In genomic region chr10:81080008-81080655, GRCm38 (mm10) we compare ENCODE assay signal across 23 mouse cellular contexts. TPM values are rescaled to one million over a fixed set of nuclear protein-coding genes. Genes with fewer than 3 reads are reported as not detected.
DNase-seq lines count a peak whose midpoint lies in the region; ATAC-seq lines count a peak whose summit lies in the region.
"Had no signal": no experiment of that assay in that cellular context is flagged by ENCODE, and none has a peak within 500 bp of the region (broad histone marks: within the 10 kb centered on the region; RNA-seq: fewer than 3 reads in every experiment).

No protein-coding gene starts in this region.

- H3K4me2 ChIP-seq in limb, embryonic 12.5 days, result no peak overlapping the region
- H3K4me2 ChIP-seq: embryonic facial prominence, embryonic 15.5 days; hindbrain, embryonic 13.5 days had no signal

- no peak overlapping the region for H3K4me3 ChIP-seq in limb, embryonic 12.5 days (replicated peaks)
- H3K4me3 ChIP-seq in limb, embryonic 10.5 days, result no peak overlapping the region
- H3K4me3 ChIP-seq: embryonic facial prominence, embryonic 15.5 days; erythroblast, embryonic 14.5 days; forebrain, embryonic 10.5 days; heart, embryonic 10.5 days; hindbrain, embryonic 13.5 days had no signal

- peak overlapping the region; percentile 13; the same call in 1 of the 2 replicates for H3K27ac ChIP-seq in limb, embryonic 12.5 days
- H3K27ac ChIP-seq in limb, embryonic 10.5 days, result no peak overlapping the region
- H3K27ac ChIP-seq: embryonic facial prominence, embryonic 15.5 days; forebrain, embryonic 10.5 days; heart, embryonic 10.5 days; hindbrain, embryonic 13.5 days; hindbrain, postnatal 0 days had no signal

- no peaks in the 10 kb centered on the region for H3K4me1 ChIP-seq in limb, embryonic 12.5 days (replicated peaks)
- no peaks in the 10 kb centered on the region for H3K4me1 ChIP-seq in limb, embryonic 10.5 days
- H3K4me1 ChIP-seq: embryonic facial prominence, embryonic 15.5 days; forebrain, embryonic 10.5 days; hindbrain, embryonic 13.5 days had no signal

- intact Hi-C loops in heart, postnatal 36 days (cut with DNase I), result no loop called here

- no peak for ATAC-seq in limb, embryonic 12.5 days (ENCODE audit: insufficient number of reproducible peaks, insufficient read depth, low FRiP score, low TSS enrichment, low read depth)
- ATAC-seq: CD4-positive, CD25-positive, alpha-beta regulatory T cell, adult 4 months; forebrain, embryonic 14.5 days; hindbrain, postnatal 0 days had no signal

- no peaks in the 10 kb centered on the region for H3K27me3 ChIP-seq in limb, embryonic 12.5 days
- no peaks in the 10 kb centered on the region for H3K27me3 ChIP-seq in limb, embryonic 10.5 days (ENCODE audit: low read depth, poor library complexity, severe bottlenecking)
- H3K27me3 ChIP-seq: embryonic facial prominence, embryonic 15.5 days; hindbrain, embryonic 13.5 days had no signal

- no peak overlapping the region for H3K9ac ChIP-seq in limb, embryonic 12.5 days (replicated peaks)
- H3K9ac ChIP-seq: embryonic facial prominence, embryonic 15.5 days had no signal

- peaks cover 82% of the 10 kb centered on the region for H3K36me3 ChIP-seq in limb, embryonic 12.5 days
- H3K36me3 ChIP-seq in limb, embryonic 10.5 days, result peaks cover 84% of the 10 kb centered on the region

- peak; percentile 63 for DNase-seq in cerebellum, adult 11-12 months
- DNase-seq in cerebellum, adult 11 months, result no peak
- peak; percentile 74 to 78 for DNase-seq in cerebellum, postnatal 10 days
- DNase-seq in cerebellum, adult 8-10 months, result no peak
- no peak for DNase-seq in limb, embryonic 10.5 days (ENCODE audit: low spot score)
- DNase-seq in heart, postnatal 36 days, result no peak
- DNase-seq: adrenal gland, postnatal 10 days; B cell, adult 2 months; gastrocnemius, postnatal 10 days; heart, adult 18-20 months; heart, postnatal 10 days; kidney, adult 11 months had no signal

- no peaks in the 10 kb centered on the region for H3K9me3 ChIP-seq in limb, embryonic 12.5 days
- H3K9me3 ChIP-seq in limb, embryonic 10.5 days (replicated peaks), result no peaks in the 10 kb centered on the region
- H3K9me3 ChIP-seq: embryonic facial prominence, embryonic 15.5 days; forebrain, embryonic 10.5 days; heart, embryonic 10.5 days; hindbrain, embryonic 13.5 days had no signal

- 91% methylated on average over 31 of the region's 31 CpGs for WGBS in limb, embryonic 12.5 days
- 94% methylated on average over 31 of the region's 31 CpGs for WGBS in limb, embryonic 10.5 days

RNA-seq across cellular contexts. Expression of gene Thop1, which starts 10.3 kb away (rescaled TPM):
- polyA plus RNA-seq in limb, embryonic 12.5 days (2016; fragmentation: Nextera tagmentation; extraction: Ambion mirVana), result 68.1 and 68.3 TPM in 2 replicates
- polyA plus RNA-seq in limb, embryonic 10.5 days (2016; fragmentation: Nextera tagmentation; extraction: Ambion mirVana), result 113 and 128 TPM in 2 replicates
- total RNA-seq in heart, postnatal 36 days (2021), result 10 to 100 TPM; 11.9 to 13.1 TPM

RNA-seq across cellular contexts. Expression of gene Creb3l3, which starts 18.5 kb away (rescaled TPM):
- 0.45 and 0.61 TPM in 2 replicates for polyA plus RNA-seq in limb, embryonic 12.5 days (2016; fragmentation: Nextera tagmentation; extraction: Ambion mirVana)
- polyA plus RNA-seq in limb, embryonic 10.5 days (2016; fragmentation: Nextera tagmentation; extraction: Ambion mirVana), result 0.58 and 0.66 TPM in 2 replicates
- 1 to 10 TPM in 1 of 2 experiments, under 1 TPM in 1; 0.95 to 1.1 TPM for total RNA-seq in heart, postnatal 36 days (2021)
- total RNA-seq: hematopoietic stem cell, adult 5-6 weeks; MEL had no signal
- polyA plus RNA-seq: CD4-positive, CD25-positive, alpha-beta regulatory T cell, adult 4 months had no signal

RNA-seq across cellular contexts. Expression of gene Sgta, which starts 20.2 kb away (rescaled TPM):
- polyA plus RNA-seq in limb, embryonic 12.5 days (2016; fragmentation: Nextera tagmentation; extraction: Ambion mirVana), result 225 and 235 TPM in 2 replicates
- polyA plus RNA-seq in limb, embryonic 10.5 days (2016; fragmentation: Nextera tagmentation; extraction: Ambion mirVana), result 284 and 291 TPM in 2 replicates
- total RNA-seq in heart, postnatal 36 days (2021), result 10 to 100 TPM; 96.1 to 99.9 TPM

RNA-seq across cellular contexts. Expression of gene Map2k2, which starts 25.6 kb away (rescaled TPM):
- polyA plus RNA-seq in limb, embryonic 12.5 days (2016; fragmentation: Nextera tagmentation; extraction: Ambion mirVana), result 220 and 229 TPM in 2 replicates
- polyA plus RNA-seq in limb, embryonic 10.5 days (2016; fragmentation: Nextera tagmentation; extraction: Ambion mirVana), result 244 and 245 TPM in 2 replicates
- total RNA-seq in heart, postnatal 36 days (2021), result 100 to 1,000 TPM; 113 to 125 TPM

RNA-seq across cellular contexts. Expression of gene Slc39a3, which starts 42.9 kb away (rescaled TPM):
- polyA plus RNA-seq in limb, embryonic 12.5 days (2016; fragmentation: Nextera tagmentation; extraction: Ambion mirVana), result 17.0 and 17.6 TPM in 2 replicates
- 10.9 and 14.7 TPM in 2 replicates for polyA plus RNA-seq in limb, embryonic 10.5 days (2016; fragmentation: Nextera tagmentation; extraction: Ambion mirVana)
- total RNA-seq in heart, postnatal 36 days (2021), result 10 to 100 TPM; 14.5 to 14.6 TPM

Comparison
In these comparisons a context has a peak if more than half of its experiments do, and no peak if none do; other contexts are left out.
1. DNase-seq: peak in cerebellum, adult 11-12 months (single experiment) and cerebellum, postnatal 10 days (2 of 2); none in cerebellum, adult 11 months (single experiment), cerebellum, adult 8-10 months (single experiment), limb, embryonic 10.5 days (single experiment) and heart, postnatal 36 days (0 of 2).